Mouse (Mus musculus) lung, adult 2 months (tissue): ENCODE data around the gene Ilf2. TPM values are rescaled to one million over a fixed set of nuclear protein-coding genes. Genes with fewer than 3 reads are reported as not detected.

ENCODE experiments used
- DNase-seq: peaks from one replicate; pipeline ENCODE4 v3.0.0; 2022
- H3K4me1 ChIP-seq: fragments of 200-500 bp; 2 replicates; pipeline ENCODE4 v1.6.1; 2011; ENCODE audit warnings: low read length; ENCODE audit not compliant: control insufficient read depth, insufficient read depth
- H3K4me3 ChIP-seq: fragments of 200-500 bp; replicated peaks from 2 replicates; pipeline ENCODE3; 2011; ENCODE audit warnings: low read depth, mild to moderate bottlenecking, control low read depth, low read length; ENCODE audit errors: extremely low read depth
- CTCF ChIP-seq: fragments of 200-500 bp; IDR thresholded peaks from 2 replicates; pipeline ENCODE4 v1.5.1; 2011; ENCODE audit warnings: mild to moderate bottlenecking, low read length, control low read depth; ENCODE audit not compliant: insufficient read depth
- POLR2A ChIP-seq: fragments of 200-500 bp; IDR thresholded peaks from 2 replicates; pipeline ENCODE4 v1.6.1; 2011; ENCODE audit warnings: low read depth, mild to moderate bottlenecking, control low read depth, low read length, borderline replicate concordance; ENCODE audit errors: extremely low read depth
- WGBS: fragments of 180-500 bp; shearing (Covaris S2); methylation state at CpG from one replicate; pipeline ENCODE4 v1.1.7; 2018; 5-methylcytosine and 5-hydroxymethylcytosine counted together
- polyA plus RNA-seq: library from polyadenylated mRNA; depleted of rRNA; stranded (reverse); fragments of >200 nt; gene quantifications from 2 replicates; pipeline ENCODE4 v1.2.3, GENCODE M21; 2012

Gene Ilf2
- polyA plus RNA-seq, 1 experiment = 22.3 TPM

- 89% methylated on average over 2 of the region's 2 CpGs for WGBS
- DNase-seq = no peak
- H3K4me1 ChIP-seq = 0 out of 2 replicates have a peak, but pooled peaks cover 2% of the 10 kb centered on the region
- no peak for TF ChIP-seq CTCF
- TF ChIP-seq POLR2A = no peak
- H3K4me3 ChIP-seq = no peak overlapping the region
Measured at GRCm38 (mm10) chr3:90440756-90441155, 35.2 kb upstream of the Ilf2 start.

GRCm38 (mm10) chr3:90443977-90444376, 31.9 kb upstream of the Ilf2 start:
- no peak for TF ChIP-seq POLR2A
- no peak overlapping the region for H3K4me3 ChIP-seq
- H3K4me1 ChIP-seq = peaks cover 6% of the 10 kb centered on the region; the same call in 1 of the 2 replicates
- no peak for DNase-seq
- WGBS = 97% methylated on average over 3 of the region's 3 CpGs

- H3K4me1 ChIP-seq = peaks cover 6% of the 10 kb centered on the region; the same call in 1 of the 2 replicates
- TF ChIP-seq CTCF = no peak
- no peak for TF ChIP-seq POLR2A
- DNase-seq = no peak
- no peak overlapping the region for H3K4me3 ChIP-seq
- 53% methylated on average over 11 of the region's 11 CpGs for WGBS
Measured at GRCm38 (mm10) chr3:90445417-90446200, 30.3 kb upstream of the Ilf2 start.

- 1% methylated on average over 17 of the region's 17 CpGs for WGBS
- peak; percentile 82 for DNase-seq
- H3K4me1 ChIP-seq = peaks cover 6% of the 10 kb centered on the region; the same call in 1 of the 2 replicates
- TF ChIP-seq POLR2A (peak; percentile 68; the same call in 1 of the 2 replicates), CTCF (no peak)
- H3K4me3 ChIP-seq = peak overlapping the region; percentile 11
Measured at GRCm38 (mm10) chr3:90446389-90447122, 29.4 kb upstream of the Ilf2 start.

- 42% methylated on average over 7 of the region's 7 CpGs for WGBS
- no peak for TF ChIP-seq CTCF
- 0 out of 2 replicates have a peak, but pooled peaks have one; percentile 25 for TF ChIP-seq POLR2A
- DNase-seq = no peak
- peaks cover 9% of the 10 kb centered on the region; the same call in 1 of the 2 replicates for H3K4me1 ChIP-seq
- no peak overlapping the region for H3K4me3 ChIP-seq
Measured at GRCm38 (mm10) chr3:90447123-90447494, 28.8 kb upstream of the Ilf2 start.

- TF ChIP-seq POLR2A (no peak), CTCF (no peak)
- WGBS = 49% methylated on average over 6 of the region's 6 CpGs
- DNase-seq = no peak
- peaks cover 9% of the 10 kb centered on the region; the same call in 1 of the 2 replicates for H3K4me1 ChIP-seq
- no peak overlapping the region for H3K4me3 ChIP-seq
Measured at GRCm38 (mm10) chr3:90448626-90449025, 27.3 kb upstream of the Ilf2 start.

GRCm38 (mm10) chr3:90450874-90451273, 25.1 kb upstream of the Ilf2 start:
- H3K4me1 ChIP-seq = peaks cover 8% of the 10 kb centered on the region; the same call in 1 of the 2 replicates
- TF ChIP-seq POLR2A (no peak), CTCF (no peak)
- 37% methylated on average over 12 of the region's 12 CpGs for WGBS
- DNase-seq = no peak
- no peak overlapping the region for H3K4me3 ChIP-seq

GRCm38 (mm10) chr3:90451396-90452095, 24.4 kb upstream of the Ilf2 start:
- no peak overlapping the region for H3K4me3 ChIP-seq
- WGBS = 33% methylated on average over 10 of the region's 10 CpGs
- H3K4me1 ChIP-seq = peaks cover 8% of the 10 kb centered on the region; the same call in 1 of the 2 replicates
- no peak for TF ChIP-seq CTCF
- TF ChIP-seq POLR2A = no peak
- no peak for DNase-seq

- no peak overlapping the region for H3K4me3 ChIP-seq
- TF ChIP-seq POLR2A = no peak
- TF ChIP-seq CTCF = no peak
- WGBS = 93% methylated on average over 14 of the region's 14 CpGs
- no peak for DNase-seq
- peaks cover 3% of the 10 kb centered on the region; the same call in 1 of the 2 replicates for H3K4me1 ChIP-seq
Measured at GRCm38 (mm10) chr3:90454931-90455330, 21.0 kb upstream of the Ilf2 start.
